Mouse (Mus musculus): ENCODE results near the gene Eif3l.

- TF ChIP-seq POLR2A (IDR thresholded peaks at IDR 0.05; ENCODE audit: control insufficient read depth in 1 of 2, insufficient read depth in 1 of 2, low read depth in 1 of 2, low read length in 2 of 2, poor library complexity in 1 of 2) (no peak), NRF1 (IDR thresholded peaks at IDR 0.05; ENCODE audit: insufficient read depth, low read depth, low read length, poor library complexity, severe bottlenecking) (no peak), USF2 (IDR thresholded peaks at IDR 0.05; ENCODE audit: borderline replicate concordance in 1 of 2, insufficient read depth in 1 of 2, low read depth in 1 of 2, low read length in 2 of 2) (no peak), CHD2 (IDR thresholded peaks at IDR 0.05; ENCODE audit: low read length) (no peak), RCOR1 (IDR thresholded peaks at IDR 0.05; ENCODE audit: low read depth, low read length) (no peak), GABPA (IDR thresholded peaks at IDR 0.05; ENCODE audit: low read depth, low read length) (no peak), TAL1 (IDR thresholded peaks at IDR 0.05; ENCODE audit: low read length) (no peak), GATA1 (IDR thresholded peaks at IDR 0.05; ENCODE audit: low read depth, low read length) (no peak), E2F4 (IDR thresholded peaks at IDR 0.05; ENCODE audit: borderline replicate concordance, low read depth, low read length) (no peak), EP300 (IDR thresholded peaks at IDR 0.05; ENCODE audit: low read depth in 1 of 2, low read length in 2 of 2) (no peak), CTCF (IDR thresholded peaks at IDR 0.05 in 2 of 3, conservative IDR thresholded peaks at IDR 0.05 in 1 of 3; ENCODE audit: control insufficient read depth in 1 of 3, insufficient read depth in 1 of 3, low read depth in 2 of 3, low read length in 3 of 3, poor library complexity in 1 of 3, severe bottlenecking in 1 of 3) (no peak)
These were observed 22.2 kb downstream of the Eif3l start for GRCm38 (mm10) chr15:79097135-79097534.
